Mouse (Mus musculus): ENCODE data around the gene Wdr62.

Gene Wdr62

DNA sequence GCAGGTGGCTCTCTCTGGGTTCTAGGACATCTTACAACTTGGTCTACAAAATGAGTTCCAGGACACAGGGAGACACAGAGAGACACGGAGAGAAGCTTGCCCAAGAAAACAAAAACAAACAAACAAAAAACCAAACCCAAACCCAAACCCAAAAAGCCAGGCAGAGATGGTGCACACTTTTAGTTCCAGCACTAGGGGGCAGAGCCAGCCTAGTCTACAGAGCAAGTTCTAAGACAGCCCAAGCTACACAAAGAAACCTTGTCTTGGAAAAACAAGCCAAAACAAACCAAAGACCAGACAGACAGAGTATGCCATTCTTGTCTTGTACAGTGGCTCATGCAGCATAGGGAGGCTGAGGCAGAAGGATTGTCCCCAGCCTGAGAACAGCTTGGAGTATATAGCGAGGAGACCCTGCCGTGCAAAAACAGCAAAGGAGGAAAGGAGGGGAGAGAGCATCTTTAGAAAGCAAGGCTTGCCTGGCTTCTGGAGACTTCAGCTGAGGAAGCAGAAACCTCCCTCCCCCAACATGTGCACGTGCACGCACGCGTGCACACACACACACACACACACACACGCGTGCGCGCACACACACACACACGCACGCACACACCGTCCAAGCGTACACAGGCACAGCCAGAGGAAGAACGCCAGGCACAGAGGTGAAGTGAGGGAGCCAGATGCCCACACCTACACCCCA lies 26.0 kb upstream of the Wdr62 start:
- DNase-seq (ENCODE audit: low read depth): peak; percentile 66

GRCm38 (mm10) chr7:30300914-30301313 lies 20.7 kb upstream of the Wdr62 start:
- DNase-seq (ENCODE audit: low read depth): peak; percentile 79

GRCm38 (mm10) chr7:30297266-30297665 lies 17.0 kb upstream of the Wdr62 start:
- no peak for DNase-seq (ENCODE audit: low read depth)

DNA sequence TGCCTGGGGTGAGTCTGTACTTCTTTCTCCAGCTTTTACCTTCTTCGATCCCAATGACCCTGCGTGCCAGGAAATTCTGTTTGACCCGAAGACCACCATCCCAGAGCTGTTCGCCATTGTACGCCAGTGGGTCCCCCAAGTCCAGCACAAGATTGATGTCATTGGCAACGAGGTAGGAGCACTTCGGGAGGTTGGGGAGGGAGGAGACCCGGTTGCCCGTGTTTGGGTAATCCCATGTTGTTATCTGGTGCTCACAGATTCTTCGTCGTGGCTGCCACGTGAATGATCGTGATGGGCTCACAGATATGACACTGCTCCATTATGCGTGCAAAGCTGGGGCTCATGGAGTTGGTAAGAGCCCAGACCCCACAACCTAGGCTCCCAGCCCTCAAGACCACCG lies 16.6 kb upstream of the Wdr62 start:
- DNase-seq (ENCODE audit: low read depth): no peak

GRCm38 (mm10) chr7:30295103-30295502 lies 14.9 kb upstream of the Wdr62 start:
- no peak for DNase-seq (ENCODE audit: low read depth)

- DNase-seq (ENCODE audit: low read depth): no peak
Observed at GRCm38 (mm10) chr7:30294296-30294695, 14.1 kb upstream of the Wdr62 start.

- DNase-seq (ENCODE audit: low read depth): no peak
Observed at GRCm38 (mm10) chr7:30293795-30294194, 13.6 kb upstream of the Wdr62 start.

- no peak for DNase-seq (ENCODE audit: low read depth)
Observed at GRCm38 (mm10) chr7:30291215-30292131, 11.3 kb upstream of the Wdr62 start, which contains the start of gene Clip3. TSS of gene Clip3 (plus strand) at chr7:30291728.

- DNase-seq (ENCODE audit: low read depth): no peak
Observed at GRCm38 (mm10) chr7:30289714-30290399, 9.6 kb upstream of the Wdr62 start.

DNA sequence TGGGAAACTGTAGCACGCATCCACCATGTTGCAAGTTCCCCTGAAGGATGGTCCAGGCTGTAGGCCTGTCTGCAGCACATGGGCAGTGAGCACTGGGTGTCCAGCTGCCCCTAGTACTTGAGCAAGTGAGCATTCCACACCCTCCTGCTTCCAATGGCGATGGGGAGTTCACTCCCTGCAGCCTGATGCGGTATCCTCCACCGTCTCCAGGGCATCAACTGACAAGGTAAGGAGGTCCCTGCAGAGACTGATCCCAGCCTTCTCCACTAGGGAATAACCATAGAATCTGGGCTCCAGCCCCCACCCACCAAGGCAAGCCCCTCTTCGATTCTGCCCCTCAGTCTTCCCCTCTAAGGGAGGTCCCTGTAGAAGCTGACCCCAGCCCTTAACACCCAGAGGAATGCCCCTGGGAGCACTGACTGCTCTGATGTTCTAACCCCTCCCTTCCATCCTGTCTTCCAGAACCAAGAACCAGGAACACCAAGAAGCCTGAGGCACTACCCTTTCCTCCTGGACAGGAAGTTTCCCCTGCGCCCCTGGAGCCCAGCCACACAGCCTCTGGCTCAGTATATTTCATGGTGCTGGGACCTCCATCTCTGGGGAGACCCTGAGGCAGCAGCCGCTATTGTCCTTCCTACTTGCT lies 9.0 kb upstream of the Wdr62 start:
- no peak for DNase-seq (ENCODE audit: low read depth)

DNA sequence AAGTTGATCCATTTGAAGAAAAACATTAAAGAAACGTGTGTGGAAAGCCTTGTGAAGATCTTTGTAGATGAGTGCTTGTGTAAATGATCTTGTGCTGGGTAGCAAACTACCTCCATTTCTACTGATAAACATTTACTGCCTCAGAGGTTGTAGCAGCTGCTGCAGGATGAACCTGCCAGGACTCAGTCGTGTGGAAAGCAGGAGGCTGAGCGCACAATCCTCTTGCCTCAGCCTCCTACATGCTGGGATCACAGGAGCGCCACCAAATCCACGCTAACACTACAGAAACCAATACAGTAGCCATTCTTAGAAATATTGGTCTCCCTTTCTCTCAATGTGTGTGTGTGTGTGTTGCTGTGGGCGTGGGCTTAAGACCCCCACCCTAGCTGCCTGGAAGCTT lies 7.8 kb upstream of the Wdr62 start:
- DNase-seq (ENCODE audit: low read depth): no peak

DNA sequence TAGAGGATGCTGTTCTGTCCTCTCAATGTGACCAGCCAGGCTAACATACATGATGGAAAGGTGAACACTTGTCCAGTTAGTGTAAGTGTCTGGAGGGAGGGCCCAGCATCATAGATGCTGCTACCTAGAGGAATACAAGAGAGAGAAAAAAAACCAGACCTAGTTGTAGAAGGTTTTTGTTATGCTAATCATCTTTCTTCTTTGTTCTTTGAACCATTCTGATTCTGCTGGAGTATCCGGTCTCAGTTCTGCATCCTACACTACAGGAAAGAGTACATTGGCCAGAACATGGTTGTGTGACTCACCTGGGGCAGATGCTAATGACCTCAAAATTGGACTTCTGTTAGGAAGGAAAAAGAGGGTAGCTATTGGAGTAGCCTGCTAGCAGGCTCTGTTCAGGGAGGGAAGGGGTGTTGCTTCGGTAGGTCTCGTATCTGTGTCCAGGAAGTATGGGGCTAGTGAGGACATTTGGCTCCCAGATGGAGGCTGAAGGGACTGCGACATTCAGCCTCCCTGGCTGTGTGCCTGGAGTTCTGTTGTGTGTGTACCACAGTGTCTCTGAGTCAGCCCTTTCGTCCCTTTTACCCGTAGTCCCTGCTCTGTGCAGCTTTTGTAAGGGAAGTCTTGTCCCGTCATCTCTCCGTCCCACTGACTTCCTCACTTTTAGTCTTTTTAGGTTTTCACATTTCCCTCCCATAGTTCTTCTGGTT lies 6.6 kb upstream of the Wdr62 start:
- DNase-seq (ENCODE audit: low read depth): no peak

DNA sequence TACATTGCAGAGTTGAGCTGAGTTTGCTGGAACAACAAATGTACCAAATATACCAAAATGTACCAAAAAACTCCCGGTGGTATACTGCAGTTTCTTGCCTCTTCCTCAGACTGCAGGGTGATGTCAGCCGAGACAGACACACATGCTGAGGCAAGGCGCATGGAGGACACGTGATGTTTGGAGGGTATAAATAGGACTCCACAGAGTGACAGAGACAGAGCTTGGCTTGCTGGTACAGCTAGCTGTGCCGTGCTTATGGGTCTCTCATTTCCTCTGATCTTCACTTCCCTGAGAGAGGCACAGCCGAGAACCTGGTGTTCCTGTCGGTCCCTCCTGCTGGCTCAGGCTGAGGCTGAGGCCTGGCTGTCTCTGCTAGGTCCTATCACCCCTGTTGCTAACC lies 2.5 kb upstream of the Wdr62 start:
- DNase-seq (ENCODE audit: low read depth): no peak

DNA sequence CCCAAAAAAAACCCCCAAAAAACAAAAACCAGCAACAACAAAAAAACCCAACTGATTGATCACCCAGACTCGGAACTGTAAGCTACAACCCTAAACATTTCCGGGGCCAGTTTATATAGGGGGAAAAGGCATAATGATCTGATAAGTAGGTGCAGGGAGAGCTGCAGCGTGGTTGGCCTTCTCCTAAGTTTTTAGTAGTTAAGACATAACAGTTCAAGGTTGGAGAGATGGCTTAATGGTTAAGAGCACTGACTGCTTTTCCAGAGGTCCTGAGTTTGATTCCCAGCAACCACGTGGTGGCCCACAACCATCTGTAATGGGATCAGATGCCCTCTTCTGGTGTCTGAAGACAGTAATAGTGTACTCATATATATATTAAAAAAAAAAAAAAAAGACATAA lies 1.3 kb upstream of the Wdr62 start:
- DNase-seq (ENCODE audit: low read depth): no peak

DNA sequence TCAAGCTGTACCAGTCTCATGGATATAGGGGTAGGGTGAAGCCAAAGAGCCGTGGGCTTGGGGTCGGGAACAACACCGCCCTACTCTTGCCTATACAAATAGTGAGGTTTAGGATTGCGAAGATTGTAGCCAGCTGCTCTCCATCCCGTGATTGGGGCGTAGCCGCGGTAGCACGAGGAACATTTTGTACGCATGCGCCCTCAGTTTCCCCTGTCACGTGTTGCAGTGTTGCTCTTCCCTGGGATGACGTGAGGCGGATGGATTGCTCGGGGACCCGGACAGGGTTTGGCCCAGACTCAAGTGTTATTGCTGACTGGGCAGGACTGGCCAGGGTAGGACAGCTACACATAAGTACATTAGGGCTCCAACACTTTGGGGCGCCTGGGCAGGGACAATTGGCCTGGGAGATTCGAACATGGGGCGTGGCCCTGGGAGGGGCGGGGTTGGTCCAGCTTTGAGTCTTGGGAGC lies 485 bp upstream of the Wdr62 start:
- peak; percentile 91 for DNase-seq (ENCODE audit: low read depth)

DNA sequence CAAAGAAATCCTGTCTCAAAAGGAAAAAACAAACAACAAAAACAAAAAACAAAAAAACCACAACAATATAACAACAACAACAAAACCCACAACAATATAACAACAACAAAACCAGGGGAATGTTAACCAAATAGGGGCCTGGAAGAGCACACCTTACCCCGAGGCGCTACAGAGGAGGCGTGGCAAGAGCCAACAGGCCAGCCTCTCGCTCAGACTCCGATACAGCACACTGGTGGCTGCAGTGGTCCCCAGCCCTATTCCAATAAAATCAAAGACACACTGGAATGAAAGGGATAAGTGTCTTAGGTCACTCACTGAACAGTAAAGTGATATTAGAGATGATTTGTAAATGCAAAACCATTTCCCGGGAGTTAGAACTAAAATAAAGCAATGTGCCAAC lies 683 bp downstream of the Wdr62 start:
- no peak for DNase-seq (ENCODE audit: low read depth)

GRCm38 (mm10) chr7:30278911-30279310 lies 1.3 kb downstream of the Wdr62 start:
- DNase-seq (ENCODE audit: low read depth): no peak

- no peak for DNase-seq (ENCODE audit: low read depth)
Observed at GRCm38 (mm10) chr7:30274383-30274782, 5.8 kb downstream of the Wdr62 start.

GRCm38 (mm10) chr7:30269641-30270040 lies 10.6 kb downstream of the Wdr62 start:
- no peak for DNase-seq (ENCODE audit: low read depth)

- no peak for DNase-seq (ENCODE audit: low read depth)
Observed at GRCm38 (mm10) chr7:30266780-30267179, 13.4 kb downstream of the Wdr62 start.

- DNase-seq (ENCODE audit: low read depth): no peak
Observed at GRCm38 (mm10) chr7:30265935-30266334, 14.3 kb downstream of the Wdr62 start.

Data from naive thymus-derived CD4-positive, alpha-beta T cell, adult 2 months (primary cell).